Mouse (Mus musculus): ENCODE measurements around the gene Itga9.
"Not testable (repeated sequence)": the region's sequence is repeated elsewhere in the genome, so short reads cannot be mapped to it uniquely, and the experiment has no call there.

The Itga9 gene

GRCm38 (mm10) chr9:118606148-118606816, at the start of gene Itga9:
Gene Itga9 (plus strand): TSS chr9:118606690.
- DNase-seq (ENCODE audit: low spot score in 2 of 2): peak; percentile 52 to 57

GRCm38 (mm10) chr9:118556951-118557780, 49.3 kb upstream of the Itga9 start:
- peak; percentile 15 to 38 for DNase-seq (ENCODE audit: low spot score in 2 of 2)

GRCm38 (mm10) chr9:118563356-118563755, 43.1 kb upstream of the Itga9 start:
- DNase-seq (ENCODE audit: low spot score in 2 of 2): no peak

GRCm38 (mm10) chr9:118563866-118564265, 42.6 kb upstream of the Itga9 start:
- DNase-seq (ENCODE audit: low spot score in 2 of 2): no peak

GRCm38 (mm10) chr9:118564696-118565095, 41.8 kb upstream of the Itga9 start:
- DNase-seq (ENCODE audit: low spot score in 2 of 2): no peak

GRCm38 (mm10) chr9:118569328-118569727, 37.2 kb upstream of the Itga9 start:
- DNase-seq (ENCODE audit: low spot score in 2 of 2): no peak

- DNase-seq (ENCODE audit: low spot score in 2 of 2): no peak
Measured at GRCm38 (mm10) chr9:118570865-118571264, 35.6 kb upstream of the Itga9 start.

- DNase-seq (ENCODE audit: low spot score in 2 of 2): no peak
Measured at GRCm38 (mm10) chr9:118571701-118572100, 34.8 kb upstream of the Itga9 start.

- no peak for DNase-seq (ENCODE audit: low spot score in 2 of 2)
Measured at GRCm38 (mm10) chr9:118574911-118575310, 31.6 kb upstream of the Itga9 start.

- no peak for DNase-seq (ENCODE audit: low spot score in 2 of 2)
Measured at GRCm38 (mm10) chr9:118580371-118580770, 26.1 kb upstream of the Itga9 start.

GRCm38 (mm10) chr9:118582757-118583156, 23.7 kb upstream of the Itga9 start:
- DNase-seq (ENCODE audit: low spot score in 2 of 2): no peak

- no peak for DNase-seq (ENCODE audit: low spot score in 2 of 2)
Measured at GRCm38 (mm10) chr9:118584838-118585237, 21.7 kb upstream of the Itga9 start.

GRCm38 (mm10) chr9:118585998-118586397, 20.5 kb upstream of the Itga9 start:
- DNase-seq (ENCODE audit: low spot score in 2 of 2): no peak

- DNase-seq (ENCODE audit: low spot score in 2 of 2): no peak
Measured at GRCm38 (mm10) chr9:118587115-118587514, 19.4 kb upstream of the Itga9 start.

GRCm38 (mm10) chr9:118589249-118589648, 17.2 kb upstream of the Itga9 start:
- no peak for DNase-seq (ENCODE audit: low spot score in 2 of 2)

GRCm38 (mm10) chr9:118590230-118590629, 16.3 kb upstream of the Itga9 start:
- no peak for DNase-seq (ENCODE audit: low spot score in 2 of 2)

GRCm38 (mm10) chr9:118591633-118592032, 14.9 kb upstream of the Itga9 start:
- no peak for DNase-seq (ENCODE audit: low spot score in 2 of 2)

GRCm38 (mm10) chr9:118592585-118593249, 13.8 kb upstream of the Itga9 start:
- no peak for DNase-seq (ENCODE audit: low spot score in 2 of 2)

GRCm38 (mm10) chr9:118593443-118593842, 13.0 kb upstream of the Itga9 start:
- no peak for DNase-seq (ENCODE audit: low spot score in 2 of 2)

GRCm38 (mm10) chr9:118596767-118597166, 9.7 kb upstream of the Itga9 start:
- DNase-seq (ENCODE audit: low spot score in 2 of 2): no peak

- DNase-seq (ENCODE audit: low spot score in 2 of 2): not testable (repeated sequence)
Measured at GRCm38 (mm10) chr9:118600393-118600792, 6.1 kb upstream of the Itga9 start.

GRCm38 (mm10) chr9:118602576-118602975, 3.9 kb upstream of the Itga9 start:
- DNase-seq (ENCODE audit: low spot score in 2 of 2): no peak

All from frontal cortex, postnatal 25 days (tissue).